Mouse (Mus musculus): ENCODE measurements around the gene Zfp879. TPM values are rescaled to one million over a fixed set of nuclear protein-coding genes. Genes with fewer than 3 reads are reported as not detected.

Zfp879 gene
- polyA plus RNA-seq, 1 experiment from 2014 or later = 1.5 TPM

DNA sequence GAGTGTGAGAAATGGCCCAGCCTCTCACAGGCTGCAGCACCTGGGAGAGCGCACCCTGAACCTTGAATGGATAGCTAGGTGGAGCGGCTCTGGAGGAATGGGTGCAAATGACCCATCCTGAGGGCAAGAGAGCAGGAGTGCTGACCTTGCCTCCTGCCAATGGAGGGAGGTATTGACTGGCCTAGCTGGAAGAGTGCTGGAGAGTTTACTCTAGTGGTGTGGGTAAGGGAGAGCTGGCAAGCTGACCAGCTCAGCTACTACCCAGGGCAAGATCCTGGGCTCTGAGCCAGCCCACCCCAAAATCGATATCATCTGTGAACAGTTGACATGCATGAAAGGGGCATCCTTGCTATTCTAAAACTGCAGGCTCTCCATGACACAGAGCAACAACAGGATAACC is 4.6 kb upstream of the Zfp879 start:
- H3K4me1 ChIP-seq = peaks cover 8% of the 10 kb centered on the region
- no peaks in the 10 kb centered on the region for H3K36me3 ChIP-seq
- 92% methylated on average over 3 of the region's 3 CpGs for WGBS
- H3K27ac ChIP-seq = no peak overlapping the region
- ATAC-seq (ENCODE audit: low FRiP score, low read depth) = no peak
- H3K4me3 ChIP-seq = no peak overlapping the region
- H3K9ac ChIP-seq = no peak overlapping the region
- no peaks in the 10 kb centered on the region for H3K9me3 ChIP-seq
- no peak overlapping the region for H3K4me2 ChIP-seq (replicated peaks)
- H3K27me3 ChIP-seq (replicated peaks) = peaks cover 32% of the 10 kb centered on the region

DNA sequence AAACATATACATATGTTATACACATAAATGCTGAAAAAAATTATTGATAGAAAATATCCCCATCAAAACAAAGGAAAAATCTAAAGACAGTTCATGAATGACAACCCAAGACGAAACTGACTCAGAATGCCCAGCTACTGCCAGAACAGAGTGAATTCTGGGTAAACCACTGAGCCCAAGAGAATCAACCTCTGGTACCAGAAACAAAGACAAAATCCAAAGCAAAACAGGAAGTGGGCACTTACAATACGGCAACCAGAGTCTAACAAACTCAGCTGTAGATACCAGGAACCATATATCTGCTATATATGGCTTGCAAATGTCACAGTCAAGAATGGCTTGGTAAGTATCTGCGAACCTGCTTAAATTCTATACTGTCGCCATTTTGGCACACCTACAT is 5.6 kb downstream of the Zfp879 start:
- ATAC-seq (ENCODE audit: low FRiP score, low read depth) = no peak
- no peak overlapping the region for H3K27ac ChIP-seq
- H3K9ac ChIP-seq = no peak overlapping the region
- peaks cover 15% of the 10 kb centered on the region; the same call in 1 of the 2 replicates for H3K36me3 ChIP-seq
- 88% methylated on average over 4 of the region's 4 CpGs for WGBS
- H3K27me3 ChIP-seq (replicated peaks) = no peaks in the 10 kb centered on the region
- H3K9me3 ChIP-seq = peaks cover 13% of the 10 kb centered on the region
- no peaks in the 10 kb centered on the region for H3K4me1 ChIP-seq
- no peak overlapping the region for H3K4me3 ChIP-seq
- no peak overlapping the region for H3K4me2 ChIP-seq (replicated peaks)

DNA sequence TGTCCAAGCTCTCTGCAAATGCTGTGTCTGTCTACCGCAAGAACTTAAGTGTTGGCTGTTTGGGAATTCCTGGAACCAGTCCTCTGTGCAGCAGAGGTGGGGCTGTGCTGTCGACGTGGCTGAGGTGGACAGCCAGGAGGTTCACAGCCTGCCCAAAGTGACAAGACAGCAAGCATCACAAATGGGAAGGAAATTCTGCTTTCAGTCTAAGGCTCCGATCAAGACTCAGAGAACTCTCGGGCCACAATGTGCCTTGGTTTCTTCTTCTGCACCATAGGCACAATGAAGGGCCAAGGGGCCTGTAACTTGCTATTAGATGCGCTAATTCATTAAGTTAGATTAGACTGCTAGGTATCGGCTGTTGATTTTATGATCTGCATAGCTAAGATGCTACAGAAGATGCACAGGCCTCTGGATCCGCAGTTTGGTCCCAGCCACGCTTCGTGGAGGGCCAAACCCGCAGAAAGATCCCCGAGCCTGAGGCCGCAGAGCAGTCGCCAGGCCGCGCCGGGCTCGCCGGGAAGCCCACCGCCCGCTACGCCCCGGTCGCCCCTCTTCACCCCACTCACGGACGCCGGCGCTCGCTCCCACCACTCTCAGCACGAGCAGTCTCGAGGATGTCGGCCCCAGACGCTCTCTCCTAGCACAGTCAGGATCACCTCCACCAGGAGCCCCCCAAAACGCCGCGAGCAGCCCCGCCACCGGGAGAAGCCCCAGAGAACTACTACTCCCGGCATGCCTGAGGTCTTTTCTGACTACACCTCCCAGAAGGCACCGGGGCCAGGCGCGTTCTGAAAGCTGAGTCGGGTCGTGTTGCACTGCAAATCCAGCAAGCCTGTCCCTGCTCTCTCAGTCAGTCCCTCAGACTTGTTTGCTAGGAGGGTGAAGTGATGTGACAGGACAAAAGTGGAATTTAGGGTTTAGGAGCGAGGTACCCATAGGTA is 14.1 kb downstream of the Zfp879 start, which contains the start of gene Zfp354c:
Zfp354c (minus strand) TSS at position 715 of the 944 bp plus-strand sequence.
- ATAC-seq (ENCODE audit: low FRiP score, low read depth) = peak; percentile 95
- Histone ChIP-seq H3K27ac (no peak within 1 kb of the TSS), H3K27me3 (replicated peaks) (no peaks in the 10 kb centered on the region), H3K4me3 (peak within 1 kb of the TSS; percentile 88), H3K36me3 (peaks cover 33% of the 10 kb centered on the region), H3K9ac (peak within 1 kb of the TSS; percentile 91), H3K4me1 (peaks cover 10% of the 10 kb centered on the region), H3K9me3 (peaks cover 1% of the 10 kb centered on the region; the same call in 1 of the 2 replicates), H3K4me2 (replicated peaks) (peak within 1 kb of the TSS; percentile 72)
- 2% methylated on average over 45 of the region's 45 CpGs for WGBS

DNA sequence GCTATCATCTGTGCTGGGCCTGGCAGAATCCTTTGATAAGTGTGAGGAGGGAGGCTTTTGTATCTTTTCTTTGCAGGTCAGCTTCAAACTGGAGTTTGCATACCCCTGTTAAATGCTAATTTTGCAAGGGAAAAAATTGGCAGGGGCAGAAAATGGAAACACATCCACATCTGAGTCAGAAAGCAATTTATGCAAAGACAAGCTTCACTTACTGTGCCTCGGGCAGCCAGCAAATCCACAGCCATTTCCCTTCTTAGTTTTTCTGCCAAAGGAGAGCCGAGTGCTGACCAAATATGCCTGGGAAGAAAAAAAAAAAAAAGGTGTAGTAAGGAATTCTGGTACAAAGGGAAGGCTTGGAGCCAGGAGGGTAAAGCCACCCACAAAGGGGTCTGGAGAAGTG is 15.1 kb downstream of the Zfp879 start:
- H3K4me2 ChIP-seq (replicated peaks) = peak overlapping the region; percentile 72
- H3K4me1 ChIP-seq = peaks cover 10% of the 10 kb centered on the region
- no peak for ATAC-seq (ENCODE audit: low FRiP score, low read depth)
- H3K9ac ChIP-seq = peak overlapping the region; percentile 91; the same call in 1 of the 2 replicates
- WGBS = 70% methylated on average over 2 of the region's 2 CpGs
- no peaks in the 10 kb centered on the region for H3K27me3 ChIP-seq (replicated peaks)
- no peaks in the 10 kb centered on the region for H3K9me3 ChIP-seq
- H3K4me3 ChIP-seq = peak overlapping the region; percentile 88
- H3K27ac ChIP-seq = no peak overlapping the region
- H3K36me3 ChIP-seq = peaks cover 42% of the 10 kb centered on the region

DNA sequence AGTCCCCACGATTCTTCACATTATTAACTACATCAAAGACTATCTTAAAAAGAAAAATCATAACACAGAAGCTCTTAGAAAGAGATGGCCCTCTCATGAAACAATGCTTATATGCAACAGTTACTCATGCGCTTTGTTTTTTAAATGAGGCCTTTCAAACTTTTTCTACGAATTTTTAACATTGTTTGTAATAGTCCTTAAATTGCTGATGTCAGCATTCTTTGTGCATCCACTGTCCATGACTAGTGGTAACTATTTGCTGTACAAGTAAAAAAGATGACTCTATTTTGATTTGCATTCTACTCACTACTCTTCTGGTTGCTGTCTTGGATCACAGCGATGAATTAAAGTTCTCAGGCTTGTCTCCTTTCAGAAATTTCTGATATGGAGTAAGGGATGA is 27.1 kb downstream of the Zfp879 start:
- 96% methylated on average over 4 of the region's 4 CpGs for WGBS
- no peak overlapping the region for H3K9ac ChIP-seq
- no peak overlapping the region for H3K4me3 ChIP-seq
- H3K36me3 ChIP-seq = peaks cover 97% of the 10 kb centered on the region
- no peaks in the 10 kb centered on the region for H3K4me1 ChIP-seq
- no peak overlapping the region for H3K27ac ChIP-seq
- no peaks in the 10 kb centered on the region for H3K27me3 ChIP-seq (replicated peaks)
- peaks cover 61% of the 10 kb centered on the region for H3K9me3 ChIP-seq
- no peak overlapping the region for H3K4me2 ChIP-seq (replicated peaks)
- ATAC-seq (ENCODE audit: low FRiP score, low read depth) = no peak

DNA sequence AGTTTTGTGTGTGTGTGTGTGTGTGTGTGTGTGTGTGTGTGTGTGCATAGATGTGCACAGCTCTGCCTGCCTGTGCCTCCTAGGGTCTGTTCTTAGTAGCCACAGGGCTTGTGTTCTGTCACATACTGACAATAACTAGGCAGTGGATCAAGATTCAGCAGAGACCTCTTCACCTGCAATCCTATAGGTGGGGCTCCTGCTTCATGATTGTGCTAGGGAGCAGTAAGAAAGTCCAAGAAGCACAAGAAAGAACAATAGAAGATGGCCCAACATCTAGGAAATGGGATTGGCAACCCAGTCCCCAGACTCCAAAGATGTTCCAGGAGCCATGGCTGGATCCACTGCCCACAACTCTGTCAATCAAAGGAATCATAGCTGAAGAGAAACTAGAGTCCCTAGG is 42.5 kb downstream of the Zfp879 start:
- Histone ChIP-seq H3K27ac (no peak overlapping the region), H3K36me3 (no peaks in the 10 kb centered on the region), H3K4me3 (no peak overlapping the region), H3K4me2 (replicated peaks) (no peak overlapping the region), H3K9me3 (no peaks in the 10 kb centered on the region), H3K9ac (no peak overlapping the region), H3K4me1 (no peaks in the 10 kb centered on the region), H3K27me3 (replicated peaks) (no peaks in the 10 kb centered on the region)
- no peak for ATAC-seq (ENCODE audit: low FRiP score, low read depth)

DNA sequence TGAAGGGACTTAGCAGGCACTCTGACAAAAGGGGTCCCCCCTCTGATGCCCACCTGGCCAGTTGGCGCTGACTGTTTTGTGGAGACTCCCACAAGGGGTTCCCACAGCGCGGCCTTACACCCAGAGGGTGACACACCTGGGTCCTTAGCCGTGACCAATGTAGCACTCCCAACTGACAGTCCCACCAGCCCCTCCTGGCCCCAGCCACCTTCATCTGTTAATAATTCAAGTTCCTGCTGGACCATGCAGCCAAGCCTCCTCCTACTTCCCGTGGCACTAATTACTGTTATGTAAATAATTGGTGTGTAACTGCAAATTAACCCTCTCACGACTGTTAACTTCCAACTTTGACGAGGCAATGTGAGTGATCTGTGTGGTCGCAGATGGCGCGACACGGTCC is 43.7 kb downstream of the Zfp879 start:
- no peaks in the 10 kb centered on the region for H3K9me3 ChIP-seq
- no peak overlapping the region for H3K4me2 ChIP-seq (replicated peaks)
- ATAC-seq (ENCODE audit: low FRiP score, low read depth) = no peak
- 78% methylated on average over 11 of the region's 11 CpGs for WGBS
- H3K27ac ChIP-seq = no peak overlapping the region
- no peaks in the 10 kb centered on the region for H3K36me3 ChIP-seq
- H3K9ac ChIP-seq = no peak overlapping the region
- H3K4me3 ChIP-seq = no peak overlapping the region
- no peaks in the 10 kb centered on the region for H3K4me1 ChIP-seq
- no peaks in the 10 kb centered on the region for H3K27me3 ChIP-seq (replicated peaks)

Other genes starting within 250 kb of the Zfp879 start
- gene Adamts2, start 239.5 kb downstream of the Zfp879 start, polyA plus RNA-seq (2016; fragmentation: Nextera tagmentation; extraction: Ambion mirVana) = 2.7 and 3.3 TPM in 2 replicates
- gene Zfp354c, start 13.8 kb downstream of the Zfp879 start, polyA plus RNA-seq (2016; fragmentation: Nextera tagmentation; extraction: Ambion mirVana) = 47.3 and 49.8 TPM in 2 replicates
- 0.08 TPM in 1 of 2 replicates, not detected in the other for gene Grm6, start 9.1 kb upstream of the Zfp879 start, polyA plus RNA-seq (2016; fragmentation: Nextera tagmentation; extraction: Ambion mirVana)
- gene Zfp454, start 46.1 kb upstream of the Zfp879 start, polyA plus RNA-seq (2016; fragmentation: Nextera tagmentation; extraction: Ambion mirVana) = 12.3 and 14.7 TPM in 2 replicates
- gene Zfp2, start 74.6 kb upstream of the Zfp879 start, polyA plus RNA-seq (2016; fragmentation: Nextera tagmentation; extraction: Ambion mirVana) = 32.6 and 33.0 TPM in 2 replicates
- gene Zfp354b, start 90.1 kb upstream of the Zfp879 start, polyA plus RNA-seq (2016; fragmentation: Nextera tagmentation; extraction: Ambion mirVana) = 2.0 and 2.5 TPM in 2 replicates
- gene 4933414I15Rik, start 102.2 kb upstream of the Zfp879 start, polyA plus RNA-seq (2016; fragmentation: Nextera tagmentation; extraction: Ambion mirVana) = not detected in 2 replicates
- not detected in 2 replicates for gene Prop1, start 112.2 kb upstream of the Zfp879 start, polyA plus RNA-seq (2016; fragmentation: Nextera tagmentation; extraction: Ambion mirVana)
- not detected in 2 replicates for gene Olfr1378, start 125.0 kb upstream of the Zfp879 start, polyA plus RNA-seq (2016; fragmentation: Nextera tagmentation; extraction: Ambion mirVana)
- gene Olfr1377, start 140.4 kb upstream of the Zfp879 start, polyA plus RNA-seq (2016; fragmentation: Nextera tagmentation; extraction: Ambion mirVana) = not detected in 2 replicates
- not detected in 2 replicates for gene Olfr51, start 162.0 kb upstream of the Zfp879 start, polyA plus RNA-seq (2016; fragmentation: Nextera tagmentation; extraction: Ambion mirVana)
- not detected in 2 replicates for gene Olfr54, start 172.7 kb upstream of the Zfp879 start, polyA plus RNA-seq (2016; fragmentation: Nextera tagmentation; extraction: Ambion mirVana)
- not detected in 2 replicates for gene Olfr1375, start 206.6 kb upstream of the Zfp879 start, polyA plus RNA-seq (2016; fragmentation: Nextera tagmentation; extraction: Ambion mirVana)
- 10.1 and 10.9 TPM in 2 replicates for gene Zfp354a, start 217.7 kb upstream of the Zfp879 start, polyA plus RNA-seq (2016; fragmentation: Nextera tagmentation; extraction: Ambion mirVana)